Mouse (Mus musculus) embryonic fibroblast, embryonic 13.5 days (primary cell): ENCODE measurements at regions not wholly inside any gene's neighbourhood (a gene's known extent, or its start where the extent isn't known, plus 50 kb on each side); places are given as distances from the start of the nearest gene placed in this dataset.

Experiments used
- H3K27ac ChIP-seq: 2 replicates; pipeline ENCODE4 v1.5.1; 2012; ENCODE audit warnings: low read length, control low read depth, inconsistent platforms; ENCODE audit not compliant: insufficient read depth
- H3K4me1 ChIP-seq: 2 replicates; pipeline ENCODE4 v1.6.1; 2011; ENCODE audit warnings: low read length; ENCODE audit not compliant: control insufficient read depth, insufficient read depth
- H3K4me3 ChIP-seq: 2 replicates; pipeline ENCODE4 v1.5.1; 2011; ENCODE audit warnings: mild to moderate bottlenecking, control low read depth, low read length; ENCODE audit not compliant: insufficient read depth
- CTCF ChIP-seq: IDR thresholded peaks from 2 replicates; pipeline ENCODE4 v1.5.1; 2011; ENCODE audit warnings: mild to moderate bottlenecking, control low read depth, low read length, moderate library complexity, borderline replicate concordance; ENCODE audit not compliant: insufficient read depth
- POLR2A ChIP-seq: IDR thresholded peaks from 2 replicates; pipeline ENCODE4 v1.6.1; 2011; ENCODE audit warnings: low read depth, mild to moderate bottlenecking, control low read depth, low read length, moderate library complexity

DNA sequence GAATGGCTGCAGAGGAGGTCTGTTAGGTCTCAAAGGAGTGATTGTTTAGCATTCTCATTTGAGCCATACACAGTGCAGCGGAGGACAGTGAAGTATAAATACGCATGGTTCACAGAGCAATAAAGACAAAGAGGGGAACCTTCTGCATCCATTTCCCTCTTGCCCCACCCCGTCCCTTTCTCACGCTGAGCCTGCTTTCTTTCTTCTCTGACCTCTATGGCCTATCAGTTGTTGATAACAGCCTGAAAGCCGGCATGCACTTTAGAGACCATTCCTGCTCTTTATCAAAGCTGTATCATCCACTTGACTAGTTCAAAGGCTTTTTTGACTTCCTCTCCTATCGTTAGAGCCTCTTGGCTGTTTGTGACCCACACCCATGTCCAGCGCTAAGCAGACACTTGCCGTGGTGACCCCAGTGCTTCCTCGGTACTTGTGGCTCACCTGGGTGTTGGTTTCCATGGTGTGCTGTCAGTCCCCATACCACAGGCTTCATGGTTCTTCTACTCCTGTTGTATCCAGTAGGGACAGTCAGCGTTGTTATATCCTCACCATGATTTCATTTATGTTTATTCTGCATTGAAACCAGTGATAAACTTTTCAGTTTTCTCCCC, 161.3 kb downstream of the Slc30a10 start:
- Histone ChIP-seq H3K27ac (no peak overlapping the region), H3K4me1 (no peaks in the 10 kb centered on the region), H3K4me3 (no peak overlapping the region)
- TF ChIP-seq CTCF (no peak), POLR2A (no peak)

DNA sequence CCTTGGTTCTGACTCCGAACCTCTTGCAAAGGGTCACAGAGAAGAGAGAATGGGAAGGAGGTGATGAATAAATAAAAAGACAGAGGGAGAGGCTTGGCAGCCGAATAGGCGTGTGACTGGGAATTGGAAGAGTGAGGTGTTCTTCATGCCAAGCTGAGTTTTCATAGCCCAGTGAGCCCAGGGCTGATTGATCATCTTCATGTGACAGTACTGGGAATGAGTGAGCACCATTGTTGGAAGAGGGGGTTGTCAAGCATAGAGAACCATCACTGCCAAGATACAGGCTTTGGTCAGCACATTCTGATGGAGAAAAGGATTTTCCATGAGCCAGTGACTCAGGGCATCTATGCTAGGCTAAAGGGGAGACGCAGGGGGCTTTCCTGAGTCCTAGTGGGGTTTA, 163.0 kb downstream of the Slc30a10 start:
- TF ChIP-seq CTCF: no peak
- no peak for TF ChIP-seq POLR2A
- no peak overlapping the region for H3K4me3 ChIP-seq
- no peaks in the 10 kb centered on the region for H3K4me1 ChIP-seq
- no peak overlapping the region for H3K27ac ChIP-seq

DNA sequence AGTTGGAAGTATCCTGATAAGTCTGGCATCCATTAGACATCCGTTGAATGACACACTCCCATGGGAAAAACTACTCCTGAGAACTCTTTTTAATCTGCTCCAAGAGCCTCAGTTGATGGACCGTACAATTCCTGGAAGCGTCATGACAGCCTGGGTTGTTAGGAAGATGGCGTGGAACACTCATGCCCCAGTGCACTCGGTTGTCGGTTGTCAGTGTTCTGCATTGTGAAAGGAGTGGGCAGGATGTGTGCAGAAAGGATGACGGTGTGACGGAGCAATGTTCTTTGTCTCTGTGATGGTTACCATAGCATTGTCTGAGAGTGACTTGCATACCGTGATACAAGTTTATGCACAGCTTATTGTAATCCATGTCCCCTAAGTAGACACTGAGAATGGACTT, 164.4 kb downstream of the Slc30a10 start:
- Histone ChIP-seq H3K27ac (no peak overlapping the region), H3K4me1 (no peaks in the 10 kb centered on the region), H3K4me3 (no peak overlapping the region)
- TF ChIP-seq CTCF (no peak), POLR2A (no peak)

DNA sequence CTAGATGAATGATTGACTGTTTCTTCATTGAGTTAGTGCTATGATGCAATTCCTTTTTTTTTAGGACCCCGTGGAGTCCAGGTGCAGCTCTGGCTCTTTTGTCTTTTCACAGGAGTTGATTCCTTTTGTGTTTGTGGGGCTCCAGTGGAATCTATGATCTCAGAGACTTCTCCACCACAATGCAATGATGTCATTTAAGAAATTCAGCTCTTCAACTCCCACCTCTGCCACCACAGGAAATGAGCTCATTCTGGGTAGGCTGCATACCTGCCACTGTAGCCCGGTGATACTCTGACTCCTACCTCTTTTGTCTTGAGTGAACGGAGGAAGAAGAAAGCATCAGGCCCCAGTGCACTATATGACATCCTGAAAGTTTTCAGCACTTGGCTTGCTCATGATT, 173.8 kb downstream of the Slc30a10 start:
- H3K27ac ChIP-seq: no peak overlapping the region

GRCm38 (mm10) chr1:185629976-185630375, 175.3 kb downstream of the Slc30a10 start:
- Histone ChIP-seq H3K4me3 (no peak overlapping the region), H3K27ac (no peak overlapping the region), H3K4me1 (no peaks in the 10 kb centered on the region)
- no peak for TF ChIP-seq POLR2A
- no peak for TF ChIP-seq CTCF

More for the DNA sequence above, 173.8 kb downstream of the Slc30a10 start:
- TF ChIP-seq POLR2A (no peak), CTCF (no peak)
- Histone ChIP-seq H3K4me3 (no peak overlapping the region), H3K4me1 (no peaks in the 10 kb centered on the region)

DNA sequence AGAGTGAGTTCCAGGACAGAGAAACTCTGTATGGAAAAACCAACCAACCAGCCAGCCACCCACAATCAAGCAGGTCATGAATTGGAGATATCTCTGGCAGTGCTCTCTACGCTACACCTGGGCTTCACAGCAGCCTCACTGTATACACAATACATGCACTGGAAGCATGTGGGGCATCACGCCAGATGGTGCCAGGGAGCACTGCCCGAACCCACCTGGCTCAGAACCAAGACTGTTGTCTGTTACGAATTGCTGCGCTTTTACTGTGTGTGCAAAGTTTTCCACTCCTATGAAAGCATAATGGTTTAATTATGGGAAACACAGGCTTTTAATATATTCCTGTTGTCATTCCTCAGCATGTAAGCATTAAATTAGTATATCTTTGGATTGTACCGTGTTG, 184.0 kb downstream of the Slc30a10 start:
- H3K4me1 ChIP-seq: no peaks in the 10 kb centered on the region
- no peak overlapping the region for H3K27ac ChIP-seq
- no peak overlapping the region for H3K4me3 ChIP-seq
- TF ChIP-seq CTCF: no peak
- no peak for TF ChIP-seq POLR2A

GRCm38 (mm10) chr1:185639486-185639885, 184.8 kb downstream of the Slc30a10 start:
- Histone ChIP-seq H3K4me3 (no peak overlapping the region), H3K4me1 (no peaks in the 10 kb centered on the region), H3K27ac (no peak overlapping the region)
- TF ChIP-seq POLR2A: no peak
- TF ChIP-seq CTCF: no peak

- no peak overlapping the region for H3K4me3 ChIP-seq
- H3K4me1 ChIP-seq: no peaks in the 10 kb centered on the region
- no peak overlapping the region for H3K27ac ChIP-seq
- TF ChIP-seq CTCF (no peak), POLR2A (no peak)
Measured at GRCm38 (mm10) chr1:185644026-185644425, 189.4 kb downstream of the Slc30a10 start.

GRCm38 (mm10) chr1:185648128-185648527, 193.5 kb downstream of the Slc30a10 start:
- Histone ChIP-seq H3K4me1 (no peaks in the 10 kb centered on the region), H3K4me3 (no peak overlapping the region), H3K27ac (no peak overlapping the region)
- TF ChIP-seq POLR2A: no peak
- TF ChIP-seq CTCF: no peak

DNA sequence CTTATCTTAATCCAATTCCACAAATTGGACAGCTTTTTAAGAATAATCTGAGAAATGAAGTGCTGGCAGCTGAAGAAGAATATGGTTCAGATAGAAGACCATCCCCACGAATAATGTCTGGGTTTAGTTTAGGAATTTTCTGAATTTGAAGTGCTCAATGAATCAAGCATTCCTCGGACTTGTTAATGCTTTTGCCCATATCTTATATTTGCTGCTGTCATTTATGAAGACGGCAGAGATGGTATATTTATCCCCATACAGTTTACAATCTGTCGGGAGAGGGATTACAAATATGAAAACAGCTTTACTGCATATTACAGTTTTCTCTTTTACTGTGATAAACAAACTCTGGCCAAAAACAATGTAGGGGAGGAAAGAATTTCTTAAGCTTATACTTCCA, 194.3 kb downstream of the Slc30a10 start:
- no peaks in the 10 kb centered on the region for H3K4me1 ChIP-seq
- no peak overlapping the region for H3K4me3 ChIP-seq
- H3K27ac ChIP-seq: no peak overlapping the region
- TF ChIP-seq POLR2A (no peak), CTCF (no peak)
